Mouse (Mus musculus): Measurements from ENCODE around the gene Sclt1.

The Sclt1 gene

DNA sequence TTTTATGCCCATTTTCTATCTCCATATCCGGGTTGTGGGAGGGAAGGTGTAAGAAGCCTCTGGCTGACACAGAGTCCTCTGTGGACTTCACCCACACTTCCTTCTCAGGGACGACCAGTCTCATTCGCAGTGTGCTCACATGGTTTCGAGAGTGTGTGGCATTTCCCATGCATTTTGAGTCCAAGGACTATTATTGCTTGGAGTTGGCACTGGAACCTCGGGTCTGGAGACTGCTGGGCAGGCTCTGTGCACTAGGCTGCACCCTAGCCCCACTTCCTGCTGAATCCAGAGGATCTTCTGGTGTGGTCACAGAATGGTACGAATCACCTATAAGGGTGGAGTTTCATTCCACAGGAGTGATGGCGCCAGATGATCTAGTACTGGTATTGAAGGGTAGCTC is 155.4 kb downstream of the Sclt1 start:
- no peak for DNase-seq (ENCODE audit: extremely low spot score)

DNA sequence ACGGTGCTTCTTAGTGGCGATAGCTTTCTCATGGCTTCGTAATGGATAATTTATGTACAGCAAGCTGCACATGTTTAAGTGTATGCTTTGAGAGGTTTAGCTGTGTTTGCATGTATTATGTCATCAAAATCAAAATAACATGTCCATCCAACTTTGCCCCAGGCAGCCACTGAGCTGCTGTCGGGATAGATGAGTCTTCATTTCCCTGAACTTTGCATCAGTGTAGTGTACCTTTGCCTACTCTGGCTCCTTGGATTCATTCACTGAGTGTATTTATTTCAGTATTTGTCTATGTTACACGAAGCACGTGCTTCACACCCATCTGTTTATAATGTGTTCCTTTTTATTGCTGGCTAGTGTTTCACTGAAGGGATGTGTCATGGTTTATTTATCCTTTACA is 156.0 kb downstream of the Sclt1 start:
- DNase-seq (ENCODE audit: extremely low spot score): no peak

DNA sequence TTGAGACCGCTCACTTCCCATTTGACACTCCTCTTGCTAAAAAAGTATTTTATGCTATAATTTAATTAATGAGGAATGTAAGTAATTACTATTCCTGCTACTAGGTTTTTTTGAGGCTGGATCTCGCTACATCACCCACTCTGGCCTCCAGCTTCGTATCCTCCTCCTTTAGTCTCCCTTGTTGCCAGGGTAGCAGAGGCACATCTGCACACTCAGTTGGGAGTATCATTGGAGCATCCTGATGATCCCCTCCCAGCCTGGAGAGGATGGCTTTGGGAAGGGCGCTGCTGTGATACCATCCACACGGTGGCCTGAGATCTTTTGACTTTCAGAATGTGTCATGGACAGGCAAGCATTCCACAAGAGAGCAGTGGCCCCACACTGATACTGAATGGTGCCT is 156.8 kb downstream of the Sclt1 start:
- DNase-seq (ENCODE audit: extremely low spot score): no peak

DNA sequence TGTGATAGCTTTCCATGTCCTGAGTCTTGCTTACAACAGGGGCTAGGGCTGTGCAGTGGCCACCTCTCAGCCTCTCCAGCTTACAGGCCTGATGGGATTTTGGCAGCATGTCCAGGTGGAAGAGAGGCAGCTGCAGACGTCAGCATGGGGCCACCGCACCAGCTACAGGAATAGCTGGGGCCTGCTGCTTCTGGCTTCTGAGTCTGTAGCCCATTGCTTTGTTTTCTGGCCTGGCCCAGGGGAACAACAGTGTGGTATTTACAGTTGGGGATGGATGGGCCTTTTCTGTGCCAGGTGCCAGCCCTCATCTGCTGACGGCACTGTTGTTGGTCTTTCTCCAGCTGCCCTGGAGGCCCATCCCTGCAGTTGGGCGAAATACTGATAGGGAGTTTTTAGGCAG is 158.7 kb downstream of the Sclt1 start:
- DNase-seq (ENCODE audit: extremely low spot score): no peak

DNA sequence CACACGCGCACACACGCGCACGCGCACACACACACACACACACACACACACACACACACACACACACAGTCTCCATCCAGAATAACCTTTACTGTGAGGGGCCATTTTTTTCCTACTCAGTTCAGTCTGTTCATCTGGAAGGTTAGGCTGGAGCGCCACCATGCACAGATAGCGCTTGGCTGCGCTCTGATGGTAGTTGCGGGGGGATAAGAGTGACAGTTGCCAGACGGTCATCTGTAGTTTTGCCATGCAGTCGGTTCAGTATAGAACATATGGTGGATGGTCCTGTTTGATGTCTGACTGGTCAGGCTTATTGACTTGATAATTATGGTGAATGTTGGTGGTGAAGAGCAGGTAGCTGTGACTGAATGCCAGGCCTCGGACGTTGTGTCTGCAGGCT is 159.2 kb downstream of the Sclt1 start:
- no peak for DNase-seq (ENCODE audit: extremely low spot score)

DNA sequence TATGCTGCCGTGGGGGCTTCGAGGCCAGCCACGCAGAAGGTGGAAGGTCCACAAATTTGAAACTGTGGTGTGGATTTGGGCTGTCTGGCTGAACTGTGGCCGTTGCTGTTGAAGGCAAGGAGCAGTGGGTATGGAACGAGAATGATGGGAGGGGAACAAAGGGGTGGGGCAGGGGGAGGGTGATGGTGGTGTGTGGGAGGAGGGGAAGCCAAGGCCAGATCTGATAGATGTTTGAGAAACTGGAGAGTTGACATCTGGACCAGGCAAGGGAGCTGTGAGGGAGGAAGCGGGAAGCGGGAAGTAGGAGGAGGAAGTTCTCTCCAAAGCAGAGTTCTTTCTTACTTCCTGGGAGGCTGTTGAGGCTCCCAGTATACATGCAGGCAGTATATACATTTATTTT is 160.1 kb downstream of the Sclt1 start:
- no peak for DNase-seq (ENCODE audit: extremely low spot score)

DNA sequence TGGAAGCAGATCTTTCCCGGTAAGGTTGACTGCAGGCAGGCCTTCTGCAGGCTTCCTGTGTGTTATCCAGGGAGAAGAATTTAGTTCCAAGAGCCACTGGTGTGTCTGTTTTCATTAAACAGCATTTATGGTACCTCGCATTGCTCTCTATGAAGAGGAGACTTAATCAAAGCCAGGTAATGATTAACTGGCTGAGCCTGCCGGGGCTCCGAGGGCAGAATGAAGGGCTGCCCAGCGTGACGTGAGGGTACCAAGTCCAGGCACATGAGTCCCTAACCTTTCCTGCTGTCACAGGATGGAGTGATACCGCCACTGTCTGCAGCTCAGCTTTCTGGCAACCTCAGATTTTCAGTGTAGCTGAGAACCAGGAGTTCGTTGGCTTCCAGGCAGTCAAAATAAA is 160.9 kb downstream of the Sclt1 start:
- no peak for DNase-seq (ENCODE audit: extremely low spot score)

DNA sequence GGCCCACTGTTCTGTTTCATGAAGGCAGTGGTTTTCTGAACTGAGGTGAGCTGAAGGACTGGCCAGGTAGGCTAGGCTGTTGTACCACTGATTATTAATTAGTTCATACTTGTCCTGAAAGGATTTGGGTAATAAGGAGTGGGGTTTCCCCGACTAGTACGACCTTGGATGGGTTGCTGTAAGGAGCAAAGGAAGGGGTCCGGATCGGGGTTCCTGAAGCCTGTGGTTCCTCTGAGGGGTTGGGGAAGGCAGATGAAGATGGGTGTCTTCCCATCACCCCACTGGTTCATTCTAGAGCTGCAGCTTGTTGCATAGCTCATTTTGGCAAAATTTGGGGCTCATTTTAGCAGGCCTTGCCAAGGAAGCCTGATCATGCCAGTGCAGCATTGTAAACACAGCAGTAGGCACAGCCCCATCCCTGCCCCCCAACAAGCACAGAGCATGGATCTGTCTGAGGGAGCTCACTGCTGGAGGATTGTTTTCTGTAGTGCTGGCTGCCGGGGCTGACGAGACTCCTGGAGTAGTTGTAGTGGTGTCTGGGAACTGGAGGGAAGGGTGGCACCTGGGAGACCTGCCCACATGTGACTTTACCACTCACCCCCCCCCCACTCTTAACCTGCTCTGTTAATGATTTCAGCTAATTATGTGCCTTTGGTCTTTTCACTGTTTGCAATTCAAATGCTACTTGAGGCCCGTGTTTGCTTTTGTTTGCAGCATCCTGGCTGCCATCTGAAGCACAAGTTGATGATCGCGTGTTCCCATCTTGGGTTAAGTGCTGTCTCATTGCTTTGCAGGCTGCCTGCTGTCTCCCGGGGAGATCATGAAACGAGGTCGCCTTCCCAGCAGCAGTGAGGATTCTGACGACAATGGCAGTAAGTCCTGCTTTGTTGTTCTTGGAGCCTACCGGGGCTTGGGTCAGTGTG is 161.7 kb downstream of the Sclt1 start:
- DNase-seq (ENCODE audit: extremely low spot score): no peak

DNA sequence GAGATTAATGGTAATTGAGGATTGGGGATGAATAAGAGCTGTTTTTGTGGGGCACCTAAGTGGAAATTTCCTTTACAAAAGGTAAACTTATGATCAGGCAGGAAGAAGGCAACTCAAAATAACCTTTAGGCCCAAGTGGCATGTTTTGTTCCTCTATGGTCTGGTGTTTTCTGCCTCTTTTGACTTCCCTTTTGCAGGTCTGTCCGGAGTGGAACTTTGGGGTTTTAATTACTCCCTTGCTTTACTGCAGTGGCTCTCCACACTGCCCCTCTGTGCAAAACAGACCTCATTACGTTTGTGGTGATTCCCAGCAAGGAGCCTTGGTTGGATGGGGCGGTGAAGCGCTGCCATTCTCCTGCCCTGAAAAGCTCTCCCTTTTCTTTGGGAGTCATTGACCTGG is 162.4 kb downstream of the Sclt1 start:
- DNase-seq (ENCODE audit: extremely low spot score): no peak

DNA sequence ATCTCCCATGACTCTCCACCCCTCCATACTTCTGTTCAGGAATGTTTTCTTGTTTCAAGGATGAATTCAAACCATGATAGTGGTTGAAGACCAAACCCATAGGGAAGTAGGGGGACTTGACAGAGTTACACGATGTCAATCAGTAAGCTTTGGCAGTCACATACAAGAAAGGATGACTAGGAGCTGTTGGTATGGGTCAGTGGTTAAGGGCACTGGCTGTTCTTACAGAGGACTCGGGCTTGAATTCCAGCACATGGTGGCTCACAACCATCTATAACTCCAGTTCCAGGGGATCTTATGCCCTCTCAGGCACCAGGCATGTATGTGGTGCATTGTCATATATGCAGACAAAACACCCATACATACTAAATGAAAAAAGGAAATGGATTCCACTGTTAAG is 165.1 kb downstream of the Sclt1 start:
- no peak for DNase-seq (ENCODE audit: extremely low spot score)
